14 mouse cellular contexts compared by ENCODE assay signal in genomic region chr1:150632506-150632905, GRCm38 (mm10).
A peak's percentile ranks its signal among the peaks of the same experiment; 100 is the strongest.
DNase-seq lines count a peak whose midpoint lies in the region; ATAC-seq and TF ChIP-seq lines count a peak whose summit lies in the region.
"Had no signal": no experiment of that assay in that cellular context is flagged by ENCODE, and none has a peak within 500 bp of the region (broad histone marks: within the 10 kb centered on the region; RNA-seq: fewer than 3 reads in every experiment).

No protein-coding gene starts in this region.

- H3K4me3 ChIP-seq in midbrain, postnatal 0 days (ENCODE audit: low read depth, low read length), result no peak overlapping the region
- no peak overlapping the region for H3K4me3 ChIP-seq in midbrain, embryonic 11.5 days (ENCODE audit: low read depth, low read length)
- H3K4me3 ChIP-seq in ES-E14 (ENCODE audit: insufficient read depth in 1 of 2, low read depth in 1 of 2, low read length in 2 of 2, poor library complexity in 1 of 2, severe bottlenecking in 1 of 2), result no peak overlapping the region
- H3K4me3 ChIP-seq in cortical plate, adult 2 months (ENCODE audit: insufficient read depth, low read length), result no peak overlapping the region
- H3K4me3 ChIP-seq: limb, embryonic 10.5 days; midbrain, embryonic 13.5 days had no signal

- no peaks in the 10 kb centered on the region for H3K27me3 ChIP-seq in midbrain, postnatal 0 days (ENCODE audit: insufficient read depth, low read length)
- H3K27me3 ChIP-seq in midbrain, embryonic 11.5 days (ENCODE audit: control insufficient read depth, insufficient read depth, low read length), result no peaks in the 10 kb centered on the region
- H3K27me3 ChIP-seq: midbrain, embryonic 13.5 days had no signal

- no peaks in the 10 kb centered on the region for H3K9me3 ChIP-seq in midbrain, postnatal 0 days (ENCODE audit: low read length)
- H3K9me3 ChIP-seq in midbrain, embryonic 11.5 days (ENCODE audit: control insufficient read depth, low read length), result no peaks in the 10 kb centered on the region
- no peaks in the 10 kb centered on the region for H3K9me3 ChIP-seq in ES-E14 (ENCODE audit: control insufficient read depth, insufficient read depth, low read depth, low read length)
- H3K9me3 ChIP-seq: limb, embryonic 10.5 days; midbrain, embryonic 13.5 days had no signal

- peak; percentile 16 for DNase-seq in kidney, postnatal 10 days
- no peak for DNase-seq in kidney, postnatal 25 days
- DNase-seq in midbrain, postnatal 0 days (ENCODE audit: low spot score), result no peak
- DNase-seq in midbrain, embryonic 11.5 days (ENCODE audit: low spot score, missing footprints), result no peak
- DNase-seq in ES-E14 (ENCODE audit: low read depth, low spot score), result peak; percentile 35
- no peak for DNase-seq in layer of hippocampus, adult 18-20 months (ENCODE audit: low spot score in 2 of 2)
- no peak for DNase-seq in urinary bladder, postnatal 10 days (ENCODE audit: low spot score)
- DNase-seq: adrenal gland, postnatal 14 days; lung, postnatal 10 days had no signal

- H3K36me3 ChIP-seq in midbrain, postnatal 0 days (ENCODE audit: insufficient read depth, low read length), result no peaks in the 10 kb centered on the region
- no peaks in the 10 kb centered on the region for H3K36me3 ChIP-seq in midbrain, embryonic 11.5 days (ENCODE audit: control insufficient read depth, insufficient read depth, low read length)
- H3K36me3 ChIP-seq in ES-E14 (ENCODE audit: control insufficient read depth, insufficient read depth, low read length, poor library complexity, severe bottlenecking), result no peaks in the 10 kb centered on the region
- H3K36me3 ChIP-seq: midbrain, embryonic 13.5 days had no signal

- no peak overlapping the region for H3K27ac ChIP-seq in midbrain, postnatal 0 days (ENCODE audit: low read depth, low read length)
- H3K27ac ChIP-seq in midbrain, embryonic 11.5 days (ENCODE audit: low read depth, low read length), result no peak overlapping the region
- H3K27ac ChIP-seq in ES-E14 (ENCODE audit: insufficient read depth, low read depth, low read length, poor library complexity, severe bottlenecking), result no peak overlapping the region
- H3K27ac ChIP-seq in cortical plate, adult 2 months (ENCODE audit: insufficient read depth, low read length), result no peak overlapping the region
- H3K27ac ChIP-seq: limb, embryonic 10.5 days; midbrain, embryonic 13.5 days had no signal

- WGBS in midbrain, postnatal 0 days, result 73% methylated on average over 4 of the region's 4 CpGs
- 73% methylated on average over 4 of the region's 4 CpGs for WGBS in midbrain, embryonic 11.5 days

- in situ Hi-C loops in ES-E14 (cut with MboI; ENCODE audit: low sequenced_read_pairs in 2 of 2, unreplicated experiment in 2 of 2), result no loop called here

- no peak for TF ChIP-seq POLR2A in cortical plate, adult 2 months (IDR thresholded peaks at IDR 0.05; ENCODE audit: extremely low read depth, insufficient read depth, low read length)

- H3K4me1 ChIP-seq in midbrain, postnatal 0 days (ENCODE audit: insufficient read depth, low read length), result no peaks in the 10 kb centered on the region
- no peaks in the 10 kb centered on the region for H3K4me1 ChIP-seq in midbrain, embryonic 11.5 days (ENCODE audit: control insufficient read depth, insufficient read depth, low read length)
- H3K4me1 ChIP-seq in ES-E14 (ENCODE audit: control insufficient read depth in 2 of 2, insufficient read depth in 2 of 2, low read length in 2 of 2, poor library complexity in 1 of 2), result no peaks in the 10 kb centered on the region
- no peaks in the 10 kb centered on the region for H3K4me1 ChIP-seq in cortical plate, adult 2 months (ENCODE audit: control insufficient read depth, insufficient read depth, low read length)
- H3K4me1 ChIP-seq: limb, embryonic 10.5 days; midbrain, embryonic 13.5 days had no signal

- no peak overlapping the region for H3K4me2 ChIP-seq in midbrain, postnatal 0 days (ENCODE audit: low read depth, low read length, poor library complexity, severe bottlenecking)
- no peak overlapping the region for H3K4me2 ChIP-seq in midbrain, embryonic 11.5 days
- H3K4me2 ChIP-seq: midbrain, embryonic 13.5 days had no signal

- H3K9ac ChIP-seq in midbrain, postnatal 0 days (replicated peaks; ENCODE audit: low read length, poor library complexity, severe bottlenecking), result no peak overlapping the region
- H3K9ac ChIP-seq in midbrain, embryonic 11.5 days (ENCODE audit: low read length), result no peak overlapping the region
- no peak overlapping the region for H3K9ac ChIP-seq in ES-E14 (ENCODE audit: insufficient read depth, low read depth, low read length, poor library complexity, severe bottlenecking)
- H3K9ac ChIP-seq: midbrain, embryonic 13.5 days had no signal

- peak; percentile 36 for TF ChIP-seq CTCF in midbrain, postnatal 0 days (IDR thresholded peaks at IDR 0.05)
- 0 out of 2 replicates have a peak, but pooled peaks have one; percentile 12 for TF ChIP-seq CTCF in cortical plate, adult 2 months (IDR thresholded peaks at IDR 0.05; ENCODE audit: extremely low read depth, insufficient read depth, low read length)

- no peak for ATAC-seq in midbrain, postnatal 0 days (ENCODE audit: low FRiP score)
- ATAC-seq in midbrain, embryonic 11.5 days (ENCODE audit: low FRiP score), result no peak
- ATAC-seq: forebrain, embryonic 16.5 days; inflammation-experienced regulatory T-cells, adult 6 months; midbrain, embryonic 13.5 days had no signal

TF ChIP-seq in ES-E14, 5 proteins besides CTCF, POLR2A, EP300 and RAD21:
- TF ChIP-seq MAFK (IDR thresholded peaks at IDR 0.05; ENCODE audit: insufficient read depth, low read depth, low read length) (no peak), CHD2 (IDR thresholded peaks at IDR 0.05; ENCODE audit: low read depth, low read length) (no peak), ZC3H11A (IDR thresholded peaks at IDR 0.05; ENCODE audit: borderline replicate concordance, low read depth, low read length) (peak; percentile 43; the same call in 1 of the 2 replicates)
TF ChIP-seq in ES-E14: peak in this region for 1.

Comparison
In these comparisons a context has a peak if more than half of its experiments do, and no peak if none do; other contexts are left out.
1. DNase-seq: peak in kidney, postnatal 10 days (single experiment) and ES-E14 (single experiment); none in kidney, postnatal 25 days (0 of 2), midbrain, postnatal 0 days (single experiment), midbrain, embryonic 11.5 days (single experiment), layer of hippocampus, adult 18-20 months (0 of 2) and urinary bladder, postnatal 10 days (single experiment).